11 mouse cellular contexts compared by ENCODE assay signal in the genomic region with DNA sequence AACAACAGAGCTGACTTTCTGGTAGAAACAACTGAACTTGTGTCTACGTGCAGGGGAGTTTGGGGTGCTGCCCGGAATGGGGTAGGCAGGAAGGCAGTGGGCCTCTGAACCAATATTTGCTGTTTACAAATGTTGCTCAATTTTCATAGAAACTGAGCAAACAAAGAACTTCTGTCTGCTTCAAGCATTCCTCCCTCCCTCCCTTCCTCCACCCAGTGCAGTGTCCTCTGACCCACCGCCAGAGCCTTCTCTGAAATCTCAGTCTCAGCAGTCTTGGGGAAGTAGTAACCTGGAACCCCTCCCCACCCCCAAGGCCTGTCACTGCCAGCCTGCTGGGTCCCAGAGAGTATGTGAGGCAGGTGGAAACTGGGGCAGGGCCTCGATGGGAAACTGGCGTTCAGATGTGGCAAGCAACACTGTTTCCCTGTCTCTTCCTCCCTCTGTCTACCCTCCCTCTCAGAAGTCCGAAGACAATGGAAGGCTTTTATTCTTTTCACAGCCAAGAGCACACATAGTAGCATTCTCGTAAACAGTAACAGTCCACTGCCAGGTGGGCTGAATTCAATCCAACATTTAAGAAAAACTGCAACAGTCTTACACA. TPM values are rescaled to one million over a fixed set of nuclear protein-coding genes. Genes with fewer than 3 reads are reported as not detected.
DNase-seq lines count a peak whose midpoint lies in the region; ATAC-seq and TF ChIP-seq lines count a peak whose summit lies in the region.
"Had no signal": no experiment of that assay in that cellular context is flagged by ENCODE, and none has a peak within 500 bp of the region (broad histone marks: within the 10 kb centered on the region; RNA-seq: fewer than 3 reads in every experiment).

No protein-coding gene starts in this region.

- H3K9me3 ChIP-seq in embryonic facial prominence, embryonic 15.5 days (replicated peaks), result no peaks in the 10 kb centered on the region
- no peaks in the 10 kb centered on the region for H3K9me3 ChIP-seq in liver, embryonic 11.5 days (ENCODE audit: control insufficient read depth, low read length)

- H3K4me1 ChIP-seq in embryonic facial prominence, embryonic 15.5 days, result peaks cover 16% of the 10 kb centered on the region; the same call in 1 of the 2 replicates
- peaks cover 11% of the 10 kb centered on the region for H3K4me1 ChIP-seq in liver, embryonic 11.5 days (replicated peaks; ENCODE audit: control insufficient read depth, insufficient read depth, low read length)

- no peaks in the 10 kb centered on the region for H3K36me3 ChIP-seq in embryonic facial prominence, embryonic 15.5 days
- no peaks in the 10 kb centered on the region for H3K36me3 ChIP-seq in liver, embryonic 11.5 days (ENCODE audit: control insufficient read depth, insufficient read depth, low read length)

- ATAC-seq in embryonic facial prominence, embryonic 15.5 days (ENCODE audit: insufficient number of reproducible peaks, low FRiP score, low TSS enrichment, low read depth), result peak; percentile 58; the same call in 1 of the 2 replicates
- 0 out of 2 replicates have a peak, but pooled peaks have one; percentile 11 for ATAC-seq in liver, embryonic 11.5 days (replicated peaks; ENCODE audit: low FRiP score)
- ATAC-seq: forebrain, postnatal 0 days had no signal

- no peak for TF ChIP-seq CTCF in layer of hippocampus, adult 2 months (conservative IDR thresholded peaks at IDR 0.05)

- no peak overlapping the region for H3K4me2 ChIP-seq in embryonic facial prominence, embryonic 15.5 days (replicated peaks)
- peak overlapping the region; percentile 1; the same call in 1 of the 2 replicates for H3K4me2 ChIP-seq in liver, embryonic 11.5 days

- H3K9ac ChIP-seq in embryonic facial prominence, embryonic 15.5 days, result no peak overlapping the region
- H3K9ac ChIP-seq in liver, embryonic 11.5 days (ENCODE audit: low read depth, low read length), result no peak overlapping the region
- H3K9ac ChIP-seq: forebrain, postnatal 0 days had no signal

- peak in 1 of 2 experiments; percentile 8 for DNase-seq in layer of hippocampus, adult 2 months (ENCODE audit: low spot score in 2 of 2)
- no peak for DNase-seq in layer of hippocampus, postnatal 36 days
- DNase-seq in liver, embryonic 11.5 days (ENCODE audit: low spot score), result no peak
- DNase-seq in skeletal muscle tissue, adult 2 months (ENCODE audit: low read depth, low spot score), result peak; percentile 10
- DNase-seq in right cerebral cortex, postnatal 14 days, result no peak
- DNase-seq in right cerebral cortex, postnatal 10 days (ENCODE audit: low spot score in 2 of 2), result no peak
- DNase-seq in frontal cortex, postnatal 14 days (ENCODE audit: low spot score in 2 of 2), result no peak
- DNase-seq: thymus, postnatal 36 days had no signal

- no peaks in the 10 kb centered on the region for H3K27me3 ChIP-seq in embryonic facial prominence, embryonic 15.5 days
- H3K27me3 ChIP-seq in liver, embryonic 11.5 days (replicated peaks; ENCODE audit: control insufficient read depth, insufficient read depth, low read length), result no peaks in the 10 kb centered on the region

- peak overlapping the region; percentile 65 for H3K27ac ChIP-seq in layer of hippocampus, adult 2 months
- H3K27ac ChIP-seq in embryonic facial prominence, embryonic 15.5 days (replicated peaks), result peak overlapping the region; percentile 60
- peak overlapping the region; percentile 73 for H3K27ac ChIP-seq in liver, embryonic 11.5 days (ENCODE audit: low read depth, low read length)

- H3K4me3 ChIP-seq in layer of hippocampus, adult 2 months, result no peak overlapping the region
- H3K4me3 ChIP-seq in embryonic facial prominence, embryonic 15.5 days (replicated peaks), result no peak overlapping the region
- no peak overlapping the region for H3K4me3 ChIP-seq in liver, embryonic 11.5 days (ENCODE audit: low read depth, low read length)

- WGBS in embryonic facial prominence, embryonic 15.5 days, result 47% methylated on average over 7 of the region's 7 CpGs
- WGBS in liver, embryonic 11.5 days, result 57% methylated on average over 7 of the region's 7 CpGs

RNA-seq across cellular contexts. Expression of gene Trf, which starts 4.4 kb away (rescaled TPM):
- total RNA-seq in layer of hippocampus, adult 2 months (2021), result 100 to 1,000 TPM; 190 to 207 TPM
- total RNA-seq in layer of hippocampus, postnatal 36 days (2021), result 100 to 1,000 TPM; 202 to 231 TPM
- polyA plus RNA-seq in embryonic facial prominence, embryonic 15.5 days (2015; fragmentation: Nextera tagmentation; extraction: Ambion mirVana), result 31.2 and 34.5 TPM in 2 replicates
- 2,446 and 2,726 TPM in 2 replicates for polyA plus RNA-seq in liver, embryonic 11.5 days (2014; fragmentation: Nextera tagmentation; extraction: Ambion mirVana)

RNA-seq across cellular contexts. Expression of gene Gm20425, which starts 4.6 kb away (rescaled TPM):
- total RNA-seq in layer of hippocampus, adult 2 months (2021), result 10 to 100 TPM; 10.8 to 11.3 TPM
- 10 to 100 TPM; 11.1 to 11.3 TPM for total RNA-seq in layer of hippocampus, postnatal 36 days (2021)
- polyA plus RNA-seq in embryonic facial prominence, embryonic 15.5 days (2015; fragmentation: Nextera tagmentation; extraction: Ambion mirVana), result 0.69 and 1.4 TPM in 2 replicates
- polyA plus RNA-seq in liver, embryonic 11.5 days (2014; fragmentation: Nextera tagmentation; extraction: Ambion mirVana), result not detected in 2 replicates
- total RNA-seq: forebrain, postnatal 0 days; midbrain, postnatal 0 days had no signal

RNA-seq across cellular contexts. Expression of gene Srprb, which starts 32.7 kb away (rescaled TPM):
- total RNA-seq in layer of hippocampus, adult 2 months (2021), result 10 to 100 TPM; 18.5 to 21.0 TPM
- 10 to 100 TPM; 21.0 to 22.3 TPM for total RNA-seq in layer of hippocampus, postnatal 36 days (2021)
- polyA plus RNA-seq in embryonic facial prominence, embryonic 15.5 days (2015; fragmentation: Nextera tagmentation; extraction: Ambion mirVana), result 65.9 and 66.2 TPM in 2 replicates
- polyA plus RNA-seq in liver, embryonic 11.5 days (2014; fragmentation: Nextera tagmentation; extraction: Ambion mirVana), result 49.7 and 50.4 TPM in 2 replicates
